Mouse (Mus musculus): ENCODE measurements around the gene Spast. TPM values are rescaled to one million over a fixed set of nuclear protein-coding genes. Genes with fewer than 3 reads are reported as not detected.

Spast gene
- polyA plus RNA-seq, 1 experiment from 2014 or later = 15.8 TPM

DNA sequence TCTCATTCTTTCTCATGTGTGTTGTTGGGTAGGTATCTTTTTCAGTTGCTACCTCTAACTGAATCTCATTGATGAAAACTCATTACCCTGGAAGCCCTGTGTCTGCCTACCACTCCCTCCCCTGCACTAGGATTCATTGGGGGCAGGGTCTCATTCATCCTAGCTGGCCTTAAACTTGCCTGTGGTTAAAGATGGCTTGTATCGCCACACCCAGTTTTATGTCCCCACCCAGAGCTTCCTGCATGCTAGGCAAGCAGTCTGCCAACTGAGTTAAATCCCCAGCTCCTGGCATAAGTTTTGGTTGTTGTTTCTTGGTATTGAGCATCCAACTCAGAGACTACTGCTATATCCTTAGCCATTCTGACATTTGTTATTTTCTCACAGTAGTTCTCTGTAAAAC is 24.8 kb downstream of the Spast start:
- DNase-seq (ENCODE audit: low spot score) (no peak), ATAC-seq (replicated peaks; ENCODE audit: low FRiP score) (no peak; the same call in 1 of the 2 replicates)
- Histone ChIP-seq H3K9me3 (ENCODE audit: control insufficient read depth, low read length) (no peaks in the 10 kb centered on the region), H3K4me2 (no peak overlapping the region), H3K4me1 (replicated peaks; ENCODE audit: control insufficient read depth, insufficient read depth, low read length) (no peaks in the 10 kb centered on the region), H3K36me3 (ENCODE audit: control insufficient read depth, insufficient read depth, low read length) (peaks cover 9% of the 10 kb centered on the region), H3K4me3 (ENCODE audit: low read depth, low read length) (no peak overlapping the region), H3K9ac (ENCODE audit: low read depth, low read length) (no peak overlapping the region), H3K27me3 (replicated peaks; ENCODE audit: control insufficient read depth, insufficient read depth, low read length) (no peaks in the 10 kb centered on the region), H3K27ac (ENCODE audit: low read depth, low read length) (no peak overlapping the region)
- 59% methylated on average over 1 of the region's 1 CpGs for WGBS

DNA sequence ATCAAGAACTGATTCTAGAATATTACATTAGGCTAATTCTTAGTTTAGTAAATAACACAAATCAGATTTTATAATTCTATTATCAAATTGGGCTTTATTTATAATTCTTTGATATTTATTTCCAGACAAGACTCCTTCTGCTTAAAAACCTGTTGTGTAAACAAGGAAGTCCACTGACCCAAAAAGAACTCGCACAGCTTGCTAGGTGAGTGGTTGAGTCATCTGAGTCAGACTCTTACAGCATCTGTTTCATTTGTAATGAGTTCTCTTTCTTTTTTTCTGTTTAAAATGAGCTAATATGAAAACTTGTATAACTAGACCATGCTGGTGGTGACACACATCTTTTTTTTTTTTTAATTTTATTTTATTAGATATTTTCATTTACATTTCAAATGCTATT is 38.1 kb downstream of the Spast start:
- H3K9ac ChIP-seq (ENCODE audit: low read depth, low read length) = no peak overlapping the region
- H3K4me1 ChIP-seq (replicated peaks; ENCODE audit: control insufficient read depth, insufficient read depth, low read length) = no peaks in the 10 kb centered on the region
- no peak overlapping the region for H3K27ac ChIP-seq (ENCODE audit: low read depth, low read length)
- DNase-seq (ENCODE audit: low spot score) (no peak), ATAC-seq (replicated peaks; ENCODE audit: low FRiP score) (no peak)
- H3K9me3 ChIP-seq (ENCODE audit: control insufficient read depth, low read length) = no peaks in the 10 kb centered on the region
- H3K4me3 ChIP-seq (ENCODE audit: low read depth, low read length) = no peak overlapping the region
- H3K36me3 ChIP-seq (ENCODE audit: control insufficient read depth, insufficient read depth, low read length) = peaks cover 15% of the 10 kb centered on the region; the same call in 1 of the 2 replicates
- H3K4me2 ChIP-seq = no peak overlapping the region
- H3K27me3 ChIP-seq (replicated peaks; ENCODE audit: control insufficient read depth, insufficient read depth, low read length) = no peaks in the 10 kb centered on the region
- WGBS = 83% methylated on average over 1 of the region's 1 CpGs

DNA sequence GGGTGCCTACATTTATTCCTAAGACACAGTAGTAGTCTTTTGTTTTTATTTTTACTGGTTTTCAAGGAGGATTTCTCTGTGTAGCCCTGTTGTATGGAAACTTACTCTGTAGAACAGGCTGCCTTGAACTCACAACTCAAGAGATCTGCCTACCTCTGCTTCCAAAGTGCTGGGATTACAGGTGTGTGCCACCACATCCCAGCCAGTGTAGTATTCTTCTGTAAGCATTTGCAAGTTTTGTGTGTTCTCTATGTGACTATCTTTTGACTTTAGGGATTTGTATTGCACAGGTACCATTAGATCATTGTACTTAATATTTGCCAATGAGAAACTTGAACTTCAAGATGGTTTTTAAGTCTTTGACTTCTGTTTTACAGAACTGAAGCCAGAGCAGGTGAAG is 47.9 kb downstream of the Spast start:
- Histone ChIP-seq H3K27me3 (replicated peaks; ENCODE audit: control insufficient read depth, insufficient read depth, low read length) (no peaks in the 10 kb centered on the region), H3K4me2 (no peak overlapping the region), H3K4me1 (replicated peaks; ENCODE audit: control insufficient read depth, insufficient read depth, low read length) (no peaks in the 10 kb centered on the region), H3K36me3 (ENCODE audit: control insufficient read depth, insufficient read depth, low read length) (peaks cover 10% of the 10 kb centered on the region; the same call in 1 of the 2 replicates), H3K27ac (ENCODE audit: low read depth, low read length) (no peak overlapping the region), H3K4me3 (ENCODE audit: low read depth, low read length) (no peak overlapping the region), H3K9me3 (ENCODE audit: control insufficient read depth, low read length) (no peaks in the 10 kb centered on the region), H3K9ac (ENCODE audit: low read depth, low read length) (no peak overlapping the region)
- ATAC-seq (replicated peaks; ENCODE audit: low FRiP score) (no peak), DNase-seq (ENCODE audit: low spot score) (no peak)

DNA sequence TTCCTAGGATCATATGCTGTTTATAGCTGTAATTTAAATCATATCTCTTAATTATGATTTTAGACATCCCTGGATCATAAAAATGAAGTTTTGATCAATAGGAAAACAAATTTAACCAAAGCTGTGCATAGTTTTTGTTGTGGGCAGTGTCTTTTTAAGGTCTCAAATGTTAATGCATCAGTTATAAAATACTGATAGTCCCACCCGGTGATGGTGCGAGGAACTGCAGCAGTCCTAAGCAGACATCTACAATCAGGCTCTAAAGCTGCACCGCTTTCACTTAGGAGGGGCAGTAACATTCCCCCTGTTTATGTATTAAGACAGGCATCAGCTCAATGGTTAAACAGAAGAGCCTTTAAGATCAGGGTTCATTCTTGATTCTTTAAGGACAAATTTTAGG is 51.1 kb downstream of the Spast start:
- no peak for ATAC-seq (replicated peaks; ENCODE audit: low FRiP score)
- Histone ChIP-seq H3K27ac (ENCODE audit: low read depth, low read length) (no peak overlapping the region), H3K4me1 (replicated peaks; ENCODE audit: control insufficient read depth, insufficient read depth, low read length) (no peaks in the 10 kb centered on the region), H3K9me3 (ENCODE audit: control insufficient read depth, low read length) (no peaks in the 10 kb centered on the region), H3K27me3 (replicated peaks; ENCODE audit: control insufficient read depth, insufficient read depth, low read length) (no peaks in the 10 kb centered on the region), H3K4me3 (ENCODE audit: low read depth, low read length) (no peak overlapping the region), H3K4me2 (no peak overlapping the region), H3K36me3 (ENCODE audit: control insufficient read depth, insufficient read depth, low read length) (no peaks in the 10 kb centered on the region), H3K9ac (ENCODE audit: low read depth, low read length) (no peak overlapping the region)
- 82% methylated on average over 3 of the region's 3 CpGs for WGBS
- no peak for DNase-seq (ENCODE audit: low spot score)

DNA sequence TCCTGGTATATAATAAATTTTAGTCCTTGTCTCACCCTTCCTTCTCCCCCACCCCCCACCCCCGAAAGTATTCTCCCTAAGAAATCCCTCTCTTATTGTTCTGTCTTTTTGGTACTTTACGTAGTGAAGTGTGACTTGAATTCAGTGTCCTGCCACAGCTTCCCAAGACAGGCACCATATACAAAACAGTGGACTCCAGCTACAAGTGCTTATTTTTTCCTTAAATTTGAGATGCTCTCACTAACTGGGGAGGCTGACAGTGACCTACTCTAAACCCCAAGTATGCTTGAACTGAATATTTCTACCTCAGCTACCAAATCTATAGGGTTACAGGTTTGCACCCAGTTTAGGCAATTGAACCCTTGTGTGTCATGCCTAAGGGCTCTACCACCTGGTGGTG is 55.6 kb downstream of the Spast start:
- peaks cover 5% of the 10 kb centered on the region for H3K4me1 ChIP-seq (replicated peaks; ENCODE audit: control insufficient read depth, insufficient read depth, low read length)
- H3K4me2 ChIP-seq = peak overlapping the region; percentile 76
- DNase-seq (ENCODE audit: low spot score) (no peak), ATAC-seq (replicated peaks; ENCODE audit: low FRiP score) (no peak)
- no peak overlapping the region for H3K9ac ChIP-seq (ENCODE audit: low read depth, low read length)
- WGBS = 75% methylated on average over 2 of the region's 2 CpGs
- H3K9me3 ChIP-seq (ENCODE audit: control insufficient read depth, low read length) = no peaks in the 10 kb centered on the region
- peak overlapping the region; percentile 77; the same call in 1 of the 2 replicates for H3K4me3 ChIP-seq (ENCODE audit: low read depth, low read length)
- H3K27me3 ChIP-seq (replicated peaks; ENCODE audit: control insufficient read depth, insufficient read depth, low read length) = no peaks in the 10 kb centered on the region
- H3K27ac ChIP-seq (ENCODE audit: low read depth, low read length) = no peak overlapping the region
- H3K36me3 ChIP-seq (ENCODE audit: control insufficient read depth, insufficient read depth, low read length) = no peaks in the 10 kb centered on the region

DNA sequence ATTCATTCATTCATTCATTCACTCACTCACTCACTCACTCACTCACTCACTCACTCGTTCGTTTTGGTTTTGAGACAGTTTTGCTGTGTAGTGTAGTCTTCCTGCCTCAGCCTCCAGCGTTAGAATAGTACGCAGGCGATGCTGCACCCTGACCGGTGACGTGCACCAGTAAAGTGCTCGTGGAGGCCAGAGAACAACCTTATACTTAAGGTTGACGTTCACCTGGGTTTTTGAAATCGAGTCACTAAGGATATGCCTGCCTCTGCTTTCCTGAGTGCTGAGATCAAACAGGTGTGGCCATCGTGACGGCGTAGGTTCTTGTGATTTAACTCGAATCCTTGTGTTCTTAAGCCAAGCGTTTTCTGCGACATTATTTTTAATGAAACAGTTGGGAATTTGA is 56.1 kb downstream of the Spast start:
- Histone ChIP-seq H3K9me3 (ENCODE audit: control insufficient read depth, low read length) (no peaks in the 10 kb centered on the region), H3K36me3 (ENCODE audit: control insufficient read depth, insufficient read depth, low read length) (no peaks in the 10 kb centered on the region), H3K27ac (ENCODE audit: low read depth, low read length) (peak overlapping the region; percentile 3; the same call in 1 of the 2 replicates), H3K4me3 (ENCODE audit: low read depth, low read length) (peak overlapping the region; percentile 77), H3K4me1 (replicated peaks; ENCODE audit: control insufficient read depth, insufficient read depth, low read length) (peaks cover 5% of the 10 kb centered on the region), H3K27me3 (replicated peaks; ENCODE audit: control insufficient read depth, insufficient read depth, low read length) (no peaks in the 10 kb centered on the region), H3K9ac (ENCODE audit: low read depth, low read length) (peak overlapping the region; percentile 62), H3K4me2 (peak overlapping the region; percentile 76)
- ATAC-seq (replicated peaks; ENCODE audit: low FRiP score) (peak; percentile 42), DNase-seq (ENCODE audit: low spot score) (no peak)
- WGBS = 21% methylated on average over 16 of the region's 16 CpGs

DNA sequence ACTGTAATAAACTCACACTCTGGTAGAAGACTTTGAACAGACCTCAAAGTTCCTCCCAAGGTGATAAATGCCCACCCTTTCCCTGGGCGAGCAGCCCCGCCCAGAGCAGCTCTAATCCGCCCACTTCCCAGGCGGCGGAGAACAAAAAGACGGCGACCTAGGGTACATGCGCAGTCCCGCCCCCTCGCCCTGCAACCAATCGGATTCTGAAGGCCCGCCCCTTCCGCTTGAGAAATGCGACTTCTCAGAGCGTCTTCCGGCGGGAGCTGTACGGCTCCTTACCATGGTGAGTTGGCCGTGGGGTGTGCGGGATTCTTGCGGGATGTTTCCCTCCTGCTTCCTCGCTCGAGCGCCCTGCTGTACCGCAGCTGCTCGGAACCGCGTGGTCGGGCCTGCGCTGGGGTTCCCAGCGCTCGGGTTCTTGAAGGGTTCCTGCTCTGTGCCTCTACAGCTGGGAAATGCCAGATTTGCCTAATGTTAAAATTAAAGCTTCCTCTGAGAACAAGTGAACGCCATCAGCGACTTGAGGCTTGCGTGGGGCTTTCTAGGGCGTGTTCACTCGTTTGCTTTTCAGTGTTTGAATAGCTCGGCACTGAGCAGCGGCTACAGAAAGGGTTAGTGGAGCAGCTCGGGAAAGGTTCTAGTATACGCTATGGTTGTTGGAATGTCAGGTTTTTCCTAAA is 56.7 kb downstream of the Spast start, which contains the start of gene Slc30a6:
Slc30a6 (plus strand) TSS at position 226 of the 683 bp plus-strand sequence.
- H3K36me3 ChIP-seq (ENCODE audit: control insufficient read depth, insufficient read depth, low read length) = no peaks in the 10 kb centered on the region
- WGBS = under 1% methylated on average over 41 of the region's 41 CpGs
- ATAC-seq (replicated peaks; ENCODE audit: low FRiP score) = peak; percentile 99

DNA sequence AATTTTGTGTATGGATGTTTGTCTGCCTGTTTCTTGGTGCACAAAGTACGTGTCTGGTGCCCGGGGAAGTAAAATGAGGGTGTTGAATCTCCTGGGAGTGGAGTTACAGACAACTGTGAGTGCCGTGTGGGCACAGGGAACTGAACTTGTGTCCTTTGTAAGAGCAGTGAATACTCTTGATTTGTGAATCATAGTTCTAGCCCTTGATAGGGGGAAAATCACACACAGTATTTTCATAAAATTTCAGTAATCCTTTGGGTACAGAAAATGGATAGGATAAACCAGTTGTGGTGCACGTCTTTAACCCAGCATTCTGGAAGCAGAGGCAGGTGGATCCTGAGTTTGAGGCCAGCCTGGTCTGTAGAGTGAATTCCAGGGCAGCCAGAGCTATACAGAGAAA is 58.0 kb downstream of the Spast start:
- WGBS = 84% methylated on average over 4 of the region's 4 CpGs
- H3K4me3 ChIP-seq (ENCODE audit: low read depth, low read length) = peak overlapping the region; percentile 77
- no peak for DNase-seq (ENCODE audit: low spot score)
- no peak overlapping the region for H3K27ac ChIP-seq (ENCODE audit: low read depth, low read length)
- peak overlapping the region; percentile 74 for H3K4me2 ChIP-seq
- H3K27me3 ChIP-seq (replicated peaks; ENCODE audit: control insufficient read depth, insufficient read depth, low read length) = no peaks in the 10 kb centered on the region
- H3K4me1 ChIP-seq (replicated peaks; ENCODE audit: control insufficient read depth, insufficient read depth, low read length) = peaks cover 5% of the 10 kb centered on the region
- peak overlapping the region; percentile 88; the same call in 1 of the 2 replicates for H3K9ac ChIP-seq (ENCODE audit: low read depth, low read length)
- no peaks in the 10 kb centered on the region for H3K9me3 ChIP-seq (ENCODE audit: control insufficient read depth, low read length)
- ATAC-seq (replicated peaks; ENCODE audit: low FRiP score) = no peak
- no peaks in the 10 kb centered on the region for H3K36me3 ChIP-seq (ENCODE audit: control insufficient read depth, insufficient read depth, low read length)

More for the DNA sequence above, 56.7 kb downstream of the Spast start, which contains the start of gene Slc30a6:
- H3K27me3 ChIP-seq (replicated peaks; ENCODE audit: control insufficient read depth, insufficient read depth, low read length) = no peaks in the 10 kb centered on the region
- peak; percentile 91 for DNase-seq (ENCODE audit: low spot score)
- peak within 1 kb of the TSS; percentile 77 for H3K27ac ChIP-seq (ENCODE audit: low read depth, low read length)
- peak within 1 kb of the TSS; percentile 76 for H3K4me2 ChIP-seq
- peak within 1 kb of the TSS; percentile 77 for H3K4me3 ChIP-seq (ENCODE audit: low read depth, low read length)
- H3K9ac ChIP-seq (ENCODE audit: low read depth, low read length) = peak within 1 kb of the TSS; percentile 88
- H3K9me3 ChIP-seq (ENCODE audit: control insufficient read depth, low read length) = no peaks in the 10 kb centered on the region
- peaks cover 5% of the 10 kb centered on the region for H3K4me1 ChIP-seq (replicated peaks; ENCODE audit: control insufficient read depth, insufficient read depth, low read length)

DNA sequence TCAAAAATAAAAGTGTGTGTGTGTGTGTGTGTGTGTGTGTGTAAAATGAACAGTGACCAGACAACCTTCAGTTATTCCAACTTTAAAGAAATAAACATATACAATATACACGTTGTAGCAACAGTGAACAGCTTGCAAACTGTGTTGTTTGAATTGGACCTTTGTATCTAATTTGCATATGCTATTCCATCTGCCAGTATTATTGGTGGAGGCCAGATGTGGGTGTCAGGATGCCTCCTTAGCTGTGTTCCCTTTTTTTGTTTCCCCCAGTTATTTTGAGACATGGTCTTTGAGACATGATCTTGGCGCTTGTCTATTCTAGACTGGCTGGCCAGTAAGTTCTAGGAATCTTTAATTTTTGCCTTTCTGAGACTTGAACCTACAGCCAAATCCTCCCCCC is 58.4 kb downstream of the Spast start:
- Histone ChIP-seq H3K36me3 (ENCODE audit: control insufficient read depth, insufficient read depth, low read length) (no peaks in the 10 kb centered on the region), H3K9me3 (ENCODE audit: control insufficient read depth, low read length) (no peaks in the 10 kb centered on the region), H3K27me3 (replicated peaks; ENCODE audit: control insufficient read depth, insufficient read depth, low read length) (no peaks in the 10 kb centered on the region), H3K27ac (ENCODE audit: low read depth, low read length) (no peak overlapping the region), H3K4me3 (ENCODE audit: low read depth, low read length) (no peak overlapping the region; the same call in 1 of the 2 replicates), H3K9ac (ENCODE audit: low read depth, low read length) (no peak overlapping the region), H3K4me1 (replicated peaks; ENCODE audit: control insufficient read depth, insufficient read depth, low read length) (peaks cover 5% of the 10 kb centered on the region), H3K4me2 (peak overlapping the region; percentile 74)
- 77% methylated on average over 2 of the region's 2 CpGs for WGBS
- ATAC-seq (replicated peaks; ENCODE audit: low FRiP score) (no peak), DNase-seq (ENCODE audit: low spot score) (no peak)
